Mouse (Mus musculus): Measurements from ENCODE around the gene Rap2a. TPM values are rescaled to one million over a fixed set of nuclear protein-coding genes. Genes with fewer than 3 reads are reported as not detected.

Gene Rap2a
- polyA plus RNA-seq, 1 experiment from 2014 or later, result 18.0 TPM

DNA sequence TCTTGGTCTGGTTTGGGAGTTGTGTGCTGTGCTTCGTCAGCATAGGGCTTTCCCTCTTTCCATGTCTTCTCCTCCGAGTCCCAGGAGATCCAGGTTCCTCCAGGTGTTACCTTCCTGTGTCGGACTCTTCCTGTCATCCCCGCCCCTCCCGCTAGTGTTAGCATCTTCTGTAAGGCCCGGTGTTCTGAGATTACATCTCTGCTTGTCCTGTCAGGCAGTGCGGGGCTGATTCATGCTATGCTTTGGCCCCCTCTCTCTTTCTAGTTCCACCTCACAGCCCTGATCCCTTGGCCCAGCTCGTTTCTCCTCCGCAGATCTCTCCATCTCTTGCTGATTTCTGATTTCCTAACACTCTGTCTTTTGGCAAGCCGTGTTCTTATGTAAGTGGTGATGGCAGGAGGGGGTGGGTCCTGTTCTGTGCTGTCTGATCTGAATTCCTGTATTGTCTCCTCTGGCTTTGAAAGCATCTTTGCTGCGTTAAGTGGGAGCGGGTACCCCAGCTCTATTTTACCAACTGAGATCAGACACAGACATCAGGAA is 21.8 kb downstream of the Rap2a start:
- Histone ChIP-seq H3K9ac (no peak overlapping the region), H3K4me3 (replicated peaks) (no peak overlapping the region), H3K27me3 (no peaks in the 10 kb centered on the region), H3K36me3 (peaks cover 2% of the 10 kb centered on the region; the same call in 1 of the 2 replicates), H3K27ac (replicated peaks) (no peak overlapping the region), H3K4me1 (peaks cover 15% of the 10 kb centered on the region), H3K9me3 (replicated peaks) (no peaks in the 10 kb centered on the region), H3K4me2 (replicated peaks) (no peak overlapping the region)
- no peak for ATAC-seq (ENCODE audit: insufficient number of reproducible peaks, low FRiP score, low TSS enrichment, low read depth)
- WGBS, result 62% methylated on average over 12 of the region's 12 CpGs

DNA sequence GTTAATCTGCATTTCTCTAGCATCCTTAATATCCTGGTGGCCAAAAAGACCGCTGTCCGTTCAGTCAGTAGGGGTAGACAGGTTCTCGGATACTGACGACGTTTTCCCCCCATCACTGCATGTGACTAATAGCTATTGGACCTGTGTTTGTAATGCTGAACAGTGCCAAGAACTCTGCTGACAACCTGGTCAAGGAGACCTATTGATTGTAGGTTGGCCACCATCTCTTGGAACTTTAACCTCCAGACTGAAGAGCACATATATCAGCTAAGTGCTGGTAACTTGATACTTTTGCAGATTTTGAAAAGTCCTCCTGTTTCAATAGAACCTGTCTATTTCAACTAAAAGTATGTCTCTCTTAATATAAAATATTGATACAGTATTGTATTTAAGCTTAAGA is 22.5 kb downstream of the Rap2a start:
- Histone ChIP-seq H3K4me3 (replicated peaks) (no peak overlapping the region), H3K9ac (no peak overlapping the region), H3K4me2 (replicated peaks) (no peak overlapping the region), H3K4me1 (peaks cover 12% of the 10 kb centered on the region), H3K27ac (replicated peaks) (no peak overlapping the region), H3K36me3 (peaks cover 5% of the 10 kb centered on the region; the same call in 1 of the 2 replicates), H3K27me3 (no peaks in the 10 kb centered on the region), H3K9me3 (replicated peaks) (no peaks in the 10 kb centered on the region)
- ATAC-seq (ENCODE audit: insufficient number of reproducible peaks, low FRiP score, low TSS enrichment, low read depth), result no peak
- 89% methylated on average over 5 of the region's 5 CpGs for WGBS

- Histone ChIP-seq H3K4me2 (replicated peaks) (no peak overlapping the region), H3K9ac (no peak overlapping the region), H3K4me1 (no peaks in the 10 kb centered on the region), H3K4me3 (replicated peaks) (no peak overlapping the region), H3K36me3 (peaks cover 5% of the 10 kb centered on the region; the same call in 1 of the 2 replicates), H3K27me3 (no peaks in the 10 kb centered on the region), H3K27ac (replicated peaks) (no peak overlapping the region), H3K9me3 (replicated peaks) (no peaks in the 10 kb centered on the region)
- no peak for ATAC-seq (ENCODE audit: insufficient number of reproducible peaks, low FRiP score, low TSS enrichment, low read depth)
- 91% methylated on average over 12 of the region's 12 CpGs for WGBS
Measured at GRCm38 (mm10) chr14:120503641-120504040, 25.4 kb downstream of the Rap2a start.

- Histone ChIP-seq H3K27me3 (no peaks in the 10 kb centered on the region), H3K36me3 (peaks cover 5% of the 10 kb centered on the region; the same call in 1 of the 2 replicates), H3K4me3 (replicated peaks) (no peak overlapping the region), H3K4me1 (no peaks in the 10 kb centered on the region), H3K4me2 (replicated peaks) (no peak overlapping the region), H3K27ac (replicated peaks) (no peak overlapping the region), H3K9me3 (replicated peaks) (no peaks in the 10 kb centered on the region), H3K9ac (no peak overlapping the region)
- ATAC-seq (ENCODE audit: insufficient number of reproducible peaks, low FRiP score, low TSS enrichment, low read depth), result no peak
- WGBS, result 77% methylated on average over 12 of the region's 12 CpGs
Measured at GRCm38 (mm10) chr14:120504423-120504822, 26.2 kb downstream of the Rap2a start.

DNA sequence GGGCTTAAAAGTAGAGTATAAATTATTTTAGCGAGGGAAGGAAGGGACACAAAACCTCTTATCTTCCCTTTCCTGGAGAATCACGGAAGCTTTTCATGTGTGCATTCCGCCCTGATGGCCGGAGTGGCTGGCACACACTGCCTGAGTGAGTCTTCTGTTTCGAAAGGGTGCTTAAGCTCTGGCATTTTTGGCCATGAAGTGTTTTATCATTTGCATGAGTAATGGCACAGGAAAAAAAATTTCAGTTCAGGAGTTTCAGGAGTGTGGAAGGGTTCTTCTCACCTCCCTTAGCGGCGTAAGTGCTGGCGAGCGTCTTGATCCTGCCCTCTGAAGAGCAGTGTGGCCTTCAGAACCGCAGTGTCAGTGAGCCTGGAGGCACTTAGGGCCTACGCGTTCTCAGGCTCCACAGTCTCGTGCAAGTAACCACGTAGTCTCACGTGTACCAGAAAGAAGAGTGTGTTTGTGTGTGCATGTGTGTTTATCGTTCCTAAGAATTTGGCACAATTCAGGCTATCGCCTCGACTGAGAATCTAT is 26.8 kb downstream of the Rap2a start:
- no peak for ATAC-seq (ENCODE audit: insufficient number of reproducible peaks, low FRiP score, low TSS enrichment, low read depth)
- Histone ChIP-seq H3K27ac (replicated peaks) (no peak overlapping the region), H3K4me1 (no peaks in the 10 kb centered on the region), H3K9me3 (replicated peaks) (no peaks in the 10 kb centered on the region), H3K9ac (no peak overlapping the region), H3K4me3 (replicated peaks) (no peak overlapping the region), H3K4me2 (replicated peaks) (no peak overlapping the region), H3K36me3 (peaks cover 5% of the 10 kb centered on the region; the same call in 1 of the 2 replicates), H3K27me3 (no peaks in the 10 kb centered on the region)
- WGBS, result 90% methylated on average over 18 of the region's 18 CpGs

DNA sequence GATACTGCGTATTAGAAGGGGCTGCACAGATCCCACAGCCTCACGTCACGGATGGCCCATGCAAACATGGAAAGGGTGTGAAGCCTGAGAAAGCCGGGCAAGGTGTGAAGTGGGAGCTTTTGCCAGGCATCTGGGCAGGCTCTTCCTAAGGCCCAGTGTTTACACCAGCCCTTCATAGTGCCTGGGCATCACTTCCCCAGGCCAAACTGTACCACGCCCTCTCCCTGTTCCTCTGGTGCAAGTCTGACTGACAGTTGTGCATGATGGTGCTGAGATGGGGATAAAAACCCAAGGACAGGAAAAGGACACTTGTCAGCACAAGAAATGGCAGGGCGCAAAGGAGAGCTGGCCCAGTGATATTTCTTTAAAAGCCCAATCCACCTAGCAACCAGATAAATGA is 27.7 kb downstream of the Rap2a start:
- no peak for ATAC-seq (ENCODE audit: insufficient number of reproducible peaks, low FRiP score, low TSS enrichment, low read depth)
- Histone ChIP-seq H3K27me3 (no peaks in the 10 kb centered on the region), H3K27ac (replicated peaks) (no peak overlapping the region), H3K9me3 (replicated peaks) (no peaks in the 10 kb centered on the region), H3K9ac (no peak overlapping the region), H3K36me3 (peaks cover 5% of the 10 kb centered on the region; the same call in 1 of the 2 replicates), H3K4me2 (replicated peaks) (no peak overlapping the region), H3K4me3 (replicated peaks) (no peak overlapping the region), H3K4me1 (no peaks in the 10 kb centered on the region)
- 93% methylated on average over 6 of the region's 6 CpGs for WGBS

GRCm38 (mm10) chr14:120507516-120507915 is 29.3 kb downstream of the Rap2a start:
- no peak overlapping the region for H3K9ac ChIP-seq
- no peak overlapping the region for H3K4me3 ChIP-seq (replicated peaks)
- peaks cover 5% of the 10 kb centered on the region; the same call in 1 of the 2 replicates for H3K36me3 ChIP-seq
- no peaks in the 10 kb centered on the region for H3K9me3 ChIP-seq (replicated peaks)
- H3K4me1 ChIP-seq, result no peaks in the 10 kb centered on the region
- H3K27me3 ChIP-seq, result no peaks in the 10 kb centered on the region
- WGBS, result 34% methylated on average over 12 of the region's 12 CpGs
- no peak overlapping the region for H3K27ac ChIP-seq (replicated peaks)
- ATAC-seq (ENCODE audit: insufficient number of reproducible peaks, low FRiP score, low TSS enrichment, low read depth), result no peak
- no peak overlapping the region for H3K4me2 ChIP-seq (replicated peaks)

DNA sequence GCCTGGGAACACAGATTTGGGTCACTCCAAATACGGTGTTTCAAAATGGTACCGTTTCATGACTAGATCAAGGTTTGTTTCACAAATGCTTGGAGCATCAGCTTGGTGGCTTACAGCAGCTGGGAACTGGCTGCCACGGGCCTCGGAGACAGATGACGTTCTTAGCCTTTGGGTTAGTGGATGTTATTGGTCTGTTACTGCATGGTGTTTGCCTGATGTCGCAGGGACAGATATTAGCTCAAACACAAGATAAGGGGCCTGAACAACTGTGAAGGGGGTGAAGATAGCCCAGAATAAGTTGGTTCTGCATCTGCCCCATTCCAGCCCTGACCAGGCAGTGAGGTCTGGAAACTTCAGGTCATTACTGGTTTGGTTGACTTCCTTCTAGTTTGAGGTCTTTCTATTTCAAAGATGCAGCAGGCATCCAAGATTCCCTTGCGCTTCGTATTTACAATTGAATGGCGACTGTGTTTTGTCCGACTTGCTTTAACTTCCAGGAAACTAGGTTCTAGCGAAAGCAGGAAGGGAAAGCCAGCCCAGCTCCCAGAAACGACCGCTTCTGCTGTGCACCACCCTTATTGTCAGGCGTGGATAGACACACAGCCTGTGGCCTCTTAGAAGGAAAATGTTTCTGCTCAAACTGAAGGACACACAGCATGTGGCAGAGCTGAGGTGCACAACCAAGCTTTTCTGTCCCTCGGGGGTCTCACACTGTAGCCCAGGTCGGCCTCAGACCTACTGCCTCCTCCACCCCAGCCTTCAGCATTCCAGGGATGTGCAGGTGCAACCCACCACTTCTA is 30.5 kb downstream of the Rap2a start:
- no peak overlapping the region for H3K4me3 ChIP-seq (replicated peaks)
- H3K9ac ChIP-seq, result no peak overlapping the region
- 87% methylated on average over 16 of the region's 16 CpGs for WGBS
- no peak overlapping the region for H3K4me2 ChIP-seq (replicated peaks)
- no peak for ATAC-seq (ENCODE audit: insufficient number of reproducible peaks, low FRiP score, low TSS enrichment, low read depth)
- H3K27ac ChIP-seq (replicated peaks), result no peak overlapping the region
- no peaks in the 10 kb centered on the region for H3K4me1 ChIP-seq
- H3K36me3 ChIP-seq, result peaks cover 5% of the 10 kb centered on the region; the same call in 1 of the 2 replicates
- H3K9me3 ChIP-seq (replicated peaks), result no peaks in the 10 kb centered on the region
- H3K27me3 ChIP-seq, result no peaks in the 10 kb centered on the region

DNA sequence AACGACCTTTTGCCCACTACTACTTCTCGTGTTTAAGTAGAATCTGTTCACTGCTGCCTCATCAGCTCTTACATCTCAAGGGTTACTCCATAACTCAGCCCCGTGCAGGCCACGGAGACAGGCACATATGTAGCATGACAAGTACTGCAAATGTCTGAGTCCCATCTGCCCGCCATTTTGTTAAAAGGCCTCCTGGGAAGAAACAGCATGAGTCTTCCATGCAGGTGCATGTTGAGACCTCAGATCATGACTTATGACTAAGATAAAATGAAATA is 31.1 kb downstream of the Rap2a start:
- H3K9ac ChIP-seq, result no peak overlapping the region
- H3K9me3 ChIP-seq (replicated peaks), result no peaks in the 10 kb centered on the region
- 82% methylated on average over 5 of the region's 5 CpGs for WGBS
- H3K4me2 ChIP-seq (replicated peaks), result no peak overlapping the region
- H3K27me3 ChIP-seq, result no peaks in the 10 kb centered on the region
- ATAC-seq (ENCODE audit: insufficient number of reproducible peaks, low FRiP score, low TSS enrichment, low read depth), result no peak
- H3K27ac ChIP-seq (replicated peaks), result no peak overlapping the region
- H3K36me3 ChIP-seq, result peaks cover 5% of the 10 kb centered on the region; the same call in 1 of the 2 replicates
- H3K4me1 ChIP-seq, result no peaks in the 10 kb centered on the region
- no peak overlapping the region for H3K4me3 ChIP-seq (replicated peaks)

DNA sequence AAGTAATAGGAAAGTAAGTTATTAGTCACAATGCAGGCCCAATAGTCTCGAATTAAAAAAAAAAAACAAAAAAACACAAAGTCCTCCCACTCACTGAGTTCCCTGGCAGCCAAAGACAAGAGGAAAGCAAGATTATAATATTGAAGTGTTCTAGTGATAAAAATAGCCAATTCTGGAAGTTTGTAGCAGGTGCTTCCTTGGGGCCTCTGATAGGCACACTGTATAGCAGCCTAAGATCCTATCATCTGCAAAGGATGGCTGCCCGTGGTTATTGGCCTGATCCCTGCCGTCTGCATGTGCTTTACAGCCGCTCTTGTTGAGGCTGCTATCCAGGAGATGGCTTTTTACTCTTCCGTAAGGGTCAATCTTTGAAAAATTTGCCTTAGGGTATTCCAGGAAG is 33.6 kb downstream of the Rap2a start:
- Histone ChIP-seq H3K4me3 (replicated peaks) (no peak overlapping the region), H3K27me3 (no peaks in the 10 kb centered on the region), H3K9ac (no peak overlapping the region), H3K9me3 (replicated peaks) (no peaks in the 10 kb centered on the region), H3K27ac (replicated peaks) (no peak overlapping the region), H3K4me1 (no peaks in the 10 kb centered on the region), H3K4me2 (replicated peaks) (no peak overlapping the region), H3K36me3 (no peaks in the 10 kb centered on the region)
- no peak for ATAC-seq (ENCODE audit: insufficient number of reproducible peaks, low FRiP score, low TSS enrichment, low read depth)
- 65% methylated on average over 5 of the region's 5 CpGs for WGBS

DNA sequence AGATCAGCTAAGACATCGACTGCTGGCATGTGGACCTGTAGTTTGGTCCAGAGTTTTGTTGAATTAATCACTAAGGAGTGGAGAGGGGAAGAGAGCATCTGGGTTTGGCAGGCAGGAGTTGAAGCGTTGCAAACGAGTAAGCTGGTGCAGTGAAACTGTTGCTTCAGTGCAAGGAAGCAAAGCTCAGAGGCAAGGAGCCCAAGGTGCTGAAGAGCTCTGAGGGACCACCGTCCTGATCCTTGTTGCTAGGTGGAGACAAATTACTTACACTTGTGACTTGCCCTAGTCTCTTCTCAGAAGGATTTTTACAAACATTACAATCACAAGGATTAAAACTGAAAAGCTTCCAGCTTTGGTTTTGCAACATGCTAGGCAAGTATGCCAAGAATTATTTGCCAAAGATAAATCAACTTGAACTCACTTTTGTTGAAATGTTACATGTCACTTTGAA is 36.6 kb downstream of the Rap2a start:
- H3K9me3 ChIP-seq (replicated peaks), result no peaks in the 10 kb centered on the region
- H3K4me3 ChIP-seq (replicated peaks), result no peak overlapping the region
- H3K36me3 ChIP-seq, result no peaks in the 10 kb centered on the region
- no peaks in the 10 kb centered on the region for H3K4me1 ChIP-seq
- no peak for ATAC-seq (ENCODE audit: insufficient number of reproducible peaks, low FRiP score, low TSS enrichment, low read depth)
- H3K4me2 ChIP-seq (replicated peaks), result no peak overlapping the region
- H3K9ac ChIP-seq, result no peak overlapping the region
- 40% methylated on average over 4 of the region's 4 CpGs for WGBS
- no peak overlapping the region for H3K27ac ChIP-seq (replicated peaks)
- no peaks in the 10 kb centered on the region for H3K27me3 ChIP-seq

Measured in embryonic facial prominence, embryonic 15.5 days (tissue).